Mouse (Mus musculus) thymus, postnatal 10 days (tissue): ENCODE measurements around the gene Dmp1.

Experiments
- DNase-seq, 2 experiments: peaks; one replicate each; pipeline ENCODE4 v3.0.0; 2021; ENCODE audit warnings: low spot score in 2 of 2

The Dmp1 gene

DNA sequence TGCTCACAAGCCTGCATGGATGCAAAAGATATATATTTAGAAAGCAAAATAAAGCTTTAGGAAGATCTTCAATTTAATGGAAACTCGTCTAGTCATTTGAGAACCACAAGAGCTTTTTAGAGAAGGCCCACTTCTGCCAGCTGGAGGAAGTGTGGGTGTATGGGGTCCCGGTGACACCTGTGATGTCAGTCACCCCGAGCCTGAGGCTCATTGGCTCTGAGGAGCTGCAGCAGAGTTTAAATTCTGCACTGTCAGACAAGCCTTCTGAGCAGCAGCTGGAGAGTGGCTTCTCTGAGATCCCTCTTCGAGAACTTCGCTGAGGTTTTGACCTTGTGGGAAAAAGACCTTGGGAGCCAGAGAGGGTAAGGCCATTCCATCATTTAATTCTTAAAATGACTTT is at the start of gene Dmp1:
Dmp1 (plus strand) TSS at position 263 of the 400 bp plus-strand sequence.
- no peak for DNase-seq

- DNase-seq: no peak
These were observed 44.7 kb upstream of the Dmp1 start for GRCm38 (mm10) chr5:104157701-104158100.

GRCm38 (mm10) chr5:104158332-104159052 is 43.9 kb upstream of the Dmp1 start:
- no peak for DNase-seq

DNA sequence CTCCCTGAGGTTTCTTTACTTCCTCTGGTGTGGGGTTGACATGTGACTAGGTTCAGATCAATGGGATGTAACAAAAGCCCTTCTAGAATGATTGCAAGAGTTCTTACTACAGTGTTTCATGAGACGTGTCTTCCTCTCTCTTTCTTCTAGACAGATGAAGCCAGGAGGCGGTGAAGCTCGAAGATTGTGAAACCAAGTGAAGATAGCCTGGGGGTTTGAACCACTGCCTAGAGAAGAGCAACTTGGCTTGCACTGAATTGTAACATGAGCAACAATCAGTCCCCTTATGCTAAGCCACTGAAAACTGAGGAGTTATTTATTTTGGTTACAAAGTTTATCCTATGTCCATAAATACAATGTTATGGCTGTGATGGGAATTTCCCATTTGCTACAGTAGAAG is 41.8 kb upstream of the Dmp1 start:
- no peak for DNase-seq

DNA sequence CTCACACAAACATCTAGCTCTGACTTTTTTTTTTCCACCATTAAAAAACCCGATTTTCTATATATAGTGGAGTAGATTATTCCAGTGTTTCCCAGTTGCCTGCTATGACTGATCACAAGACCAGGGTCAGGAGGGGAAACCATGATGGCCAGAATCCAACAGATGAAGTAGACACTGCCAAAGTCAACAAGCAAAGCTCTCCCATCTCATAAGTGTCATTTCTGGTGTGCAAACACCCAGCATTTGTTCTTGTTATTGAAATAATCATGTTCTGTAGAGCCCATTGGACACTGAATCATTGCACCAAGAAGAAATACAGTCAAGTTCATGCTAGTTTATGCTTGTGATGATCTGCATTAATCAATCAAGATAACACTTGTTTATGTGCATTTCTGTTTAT is 41.0 kb upstream of the Dmp1 start:
- DNase-seq: no peak

GRCm38 (mm10) chr5:104163536-104163935 is 38.9 kb upstream of the Dmp1 start:
- no peak for DNase-seq

DNA sequence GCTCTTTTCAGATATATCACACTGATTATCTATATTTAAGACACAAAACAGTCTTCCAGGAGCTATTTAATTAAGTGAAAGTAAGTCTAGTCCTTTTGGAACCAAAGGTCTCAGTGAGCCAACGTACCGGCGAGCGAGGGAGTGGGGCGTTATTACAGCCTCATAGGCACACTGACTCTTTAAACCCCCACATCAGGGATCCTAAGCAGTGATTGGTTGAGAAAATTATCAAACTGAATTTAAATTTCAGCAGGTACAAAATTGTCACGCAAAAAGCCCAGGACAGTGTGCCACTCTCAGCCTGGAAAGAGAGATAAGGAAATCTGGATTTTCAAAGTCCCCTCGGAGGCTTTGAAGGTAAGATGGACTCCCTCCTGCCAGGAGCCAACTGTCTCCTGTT is 32.0 kb upstream of the Dmp1 start, which contains the start of gene Dspp:
Dspp (plus strand) TSS at position 301 of the 400 bp plus-strand sequence.
- DNase-seq: no peak

- no peak for DNase-seq
These were observed 29.3 kb upstream of the Dmp1 start for GRCm38 (mm10) chr5:104173094-104173493.

DNA sequence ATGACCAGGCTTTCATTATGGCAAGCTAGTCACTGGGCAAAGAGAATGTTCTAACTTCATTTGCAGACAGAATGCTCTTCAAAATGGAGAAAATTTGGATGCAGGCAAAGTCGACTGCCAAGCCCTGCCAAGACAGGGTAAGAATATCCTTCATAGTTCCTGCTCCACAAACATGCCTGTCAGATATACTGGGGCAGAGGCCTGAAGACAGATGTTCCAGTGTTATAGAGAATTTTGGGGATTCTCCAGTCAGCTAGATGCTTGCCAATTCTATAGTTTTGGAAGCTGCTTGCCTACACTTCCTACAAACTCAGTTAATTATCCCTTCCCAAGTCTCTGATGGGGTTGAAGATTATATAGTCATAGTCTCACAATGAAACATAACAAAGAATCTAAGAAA is 18.7 kb upstream of the Dmp1 start:
- DNase-seq: no peak

DNA sequence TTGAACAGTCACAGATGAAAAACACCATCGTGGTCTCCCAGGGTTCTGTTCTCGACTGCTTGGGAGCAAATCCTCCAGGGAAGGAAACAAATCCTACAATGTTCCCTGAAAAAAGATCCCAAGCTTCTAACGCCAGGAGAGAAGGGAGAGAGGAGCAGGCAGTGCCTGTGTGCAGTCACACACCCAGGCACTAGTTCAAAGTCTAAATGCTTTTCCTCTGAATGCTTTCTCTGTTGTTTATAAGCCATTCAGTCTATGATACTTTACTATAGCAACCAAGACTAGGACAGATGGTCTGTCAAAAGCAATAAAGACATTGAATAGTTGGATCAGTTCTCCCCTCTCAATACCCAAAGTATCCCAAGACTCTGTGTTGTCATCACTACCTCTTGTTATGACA is 15.1 kb upstream of the Dmp1 start:
- DNase-seq: no peak

DNA sequence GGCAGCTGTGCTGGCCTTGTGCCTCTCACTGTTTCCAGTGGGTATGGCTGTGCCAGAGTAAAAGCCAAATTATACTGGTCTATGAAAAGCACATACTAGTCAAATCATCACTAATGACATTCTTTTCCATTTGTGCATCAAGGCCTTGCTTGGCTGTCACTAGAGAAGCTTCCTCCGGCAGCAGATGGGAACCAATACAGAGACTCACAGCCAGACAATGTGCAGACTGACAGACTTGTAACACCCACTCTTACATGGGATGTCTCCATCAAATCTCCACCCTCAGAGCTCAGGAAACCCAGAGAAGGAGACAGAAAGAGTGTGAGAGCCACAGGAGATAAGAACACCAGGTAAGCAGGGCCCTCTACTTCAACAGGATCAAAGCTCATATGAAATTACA is 7.3 kb upstream of the Dmp1 start:
- DNase-seq: no peak

- no peak for DNase-seq
These were observed 1.1 kb upstream of the Dmp1 start for GRCm38 (mm10) chr5:104201153-104201950.

DNA sequence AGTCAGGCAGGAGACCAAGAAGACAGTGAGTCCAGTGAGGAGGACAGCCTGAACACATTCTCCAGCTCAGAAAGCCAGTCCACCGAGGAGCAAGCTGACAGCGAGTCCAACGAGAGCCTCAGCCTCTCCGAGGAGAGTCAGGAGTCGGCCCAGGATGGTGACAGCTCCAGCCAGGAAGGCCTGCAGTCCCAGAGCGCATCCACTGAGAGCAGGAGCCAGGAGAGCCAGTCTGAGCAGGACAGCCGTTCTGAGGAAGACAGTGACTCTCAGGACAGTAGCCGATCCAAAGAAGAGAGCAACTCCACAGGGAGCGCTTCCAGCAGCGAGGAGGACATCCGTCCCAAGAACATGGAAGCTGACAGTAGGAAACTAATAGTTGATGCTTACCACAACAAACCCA is 10.1 kb downstream of the Dmp1 start:
- DNase-seq: no peak

GRCm38 (mm10) chr5:104218926-104219325 is 16.5 kb downstream of the Dmp1 start:
- no peak for DNase-seq

GRCm38 (mm10) chr5:104224299-104224698 is 21.9 kb downstream of the Dmp1 start:
- no peak for DNase-seq

GRCm38 (mm10) chr5:104224750-104225149 is 22.3 kb downstream of the Dmp1 start:
- DNase-seq: no peak

DNA sequence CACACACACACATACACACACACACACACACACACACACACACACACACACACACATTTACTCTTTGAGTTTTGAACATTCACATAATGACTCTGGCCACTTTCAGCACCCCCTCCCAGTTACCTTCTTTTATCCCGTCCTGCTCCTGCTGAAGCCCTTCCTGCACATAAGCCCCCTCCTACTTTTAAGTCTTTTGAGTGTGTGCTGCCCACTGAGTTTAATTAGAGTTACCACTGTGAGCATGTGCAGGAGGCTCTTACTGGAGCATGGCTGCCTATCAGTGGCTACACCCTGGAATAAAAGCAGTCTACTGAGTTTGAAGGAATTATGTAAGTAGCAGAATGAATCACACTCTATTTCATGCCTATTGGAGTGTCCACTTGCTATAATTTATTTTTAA is 26.1 kb downstream of the Dmp1 start:
- DNase-seq: no peak

DNA sequence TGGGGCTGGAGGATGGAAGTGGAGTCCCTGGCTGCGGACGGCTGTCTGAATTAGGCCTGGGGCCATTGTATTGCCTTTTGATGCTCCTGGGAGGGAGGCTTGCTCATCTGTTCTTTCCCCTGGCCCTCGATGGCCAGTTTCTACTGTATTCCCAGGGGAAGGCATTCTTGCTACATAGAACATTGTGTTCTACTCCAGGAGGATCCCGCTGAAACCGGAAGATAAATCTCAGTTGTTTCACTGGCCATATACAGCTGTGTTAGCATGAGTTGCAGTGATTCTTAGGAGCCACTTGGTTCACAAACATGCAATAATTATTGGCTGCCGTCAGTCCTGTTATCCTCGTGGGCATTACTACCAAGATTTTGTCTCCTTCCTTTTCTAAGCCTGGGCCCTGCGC is 34.3 kb downstream of the Dmp1 start:
- no peak for DNase-seq

- no peak for DNase-seq
These were observed 37.4 kb downstream of the Dmp1 start for GRCm38 (mm10) chr5:104239674-104240378.

GRCm38 (mm10) chr5:104244261-104244660 is 41.8 kb downstream of the Dmp1 start:
- no peak for DNase-seq

GRCm38 (mm10) chr5:104251811-104252210 is 49.4 kb downstream of the Dmp1 start:
- no peak for DNase-seq

DNA sequence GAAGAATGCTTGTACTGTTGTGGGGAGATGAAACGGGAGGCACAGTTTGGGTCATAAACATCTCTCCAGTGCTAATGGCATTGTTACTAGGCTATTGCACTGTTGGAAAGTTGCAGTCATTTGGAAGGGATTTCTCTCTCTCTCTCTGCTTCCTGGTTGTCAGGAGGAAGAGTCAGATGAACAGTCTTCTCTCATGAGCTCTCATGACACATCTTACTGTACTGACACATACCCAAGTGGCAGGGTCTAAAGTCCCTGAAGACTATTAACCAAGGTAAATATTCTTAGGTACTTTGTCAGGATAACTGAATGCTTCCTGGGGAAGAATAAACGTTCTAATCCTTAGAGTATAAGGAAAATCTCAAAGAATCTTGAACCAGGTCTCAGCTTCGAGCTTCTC is 54.2 kb downstream of the Dmp1 start:
- DNase-seq: no peak
